Mouse (Mus musculus) cerebellum, adult 2 months (tissue): ENCODE measurements around the gene Nrl.

Source experiments
- CTCF ChIP-seq: fragments of 200-500 bp; IDR thresholded peaks from 2 replicates; pipeline ENCODE4 v1.5.1; 2011; ENCODE audit warnings: low read depth, mild to moderate bottlenecking, control low read depth, low read length, moderate library complexity, borderline replicate concordance; ENCODE audit not compliant: insufficient read depth
- POLR2A ChIP-seq: fragments of 200-500 bp; IDR thresholded peaks from 2 replicates; pipeline ENCODE4 v1.6.1; 2011; ENCODE audit warnings: low read length, control low read depth, borderline replicate concordance; ENCODE audit not compliant: insufficient read depth

GRCm38 (mm10) chr14:55544334-55544733, 19.6 kb upstream of the Nrl start:
- TF ChIP-seq CTCF (no peak), POLR2A (no peak)
